Mouse (Mus musculus): ENCODE results near the gene Mfap4. TPM values are rescaled to one million over a fixed set of nuclear protein-coding genes. Genes with fewer than 3 reads are reported as not detected.

Mfap4 gene
- 47.4 and 55.0 TPM in 2 replicates for polyA plus RNA-seq (2015; fragmentation: Nextera tagmentation; extraction: Ambion mirVana)

- peaks cover 56% of the 10 kb centered on the region for H3K4me1 ChIP-seq (replicated peaks; ENCODE audit: control insufficient read depth, insufficient read depth, low read length)
- 2% methylated on average over 19 of the region's 20 CpGs for WGBS
Observed at GRCm38 (mm10) chr11:61484613-61485540, at the start of gene Mfap4. Mfap4 (plus strand) TSS chr11:61485431.

GRCm38 (mm10) chr11:61436298-61436697 is 48.9 kb upstream of the Mfap4 start:
- no peak overlapping the region for H3K9ac ChIP-seq (replicated peaks; ENCODE audit: low read depth, low read length)
- H3K4me3 ChIP-seq (replicated peaks; ENCODE audit: low read length), result no peak overlapping the region
- WGBS, result 82% methylated on average over 2 of the region's 2 CpGs
- no peak overlapping the region for H3K27ac ChIP-seq (ENCODE audit: low read length)
- no peaks in the 10 kb centered on the region for H3K4me1 ChIP-seq (replicated peaks; ENCODE audit: control insufficient read depth, insufficient read depth, low read length)
- no peaks in the 10 kb centered on the region for H3K27me3 ChIP-seq (replicated peaks; ENCODE audit: control insufficient read depth, insufficient read depth, low read length)
- no peak overlapping the region for H3K4me2 ChIP-seq (ENCODE audit: low read length)
- no peaks in the 10 kb centered on the region for H3K9me3 ChIP-seq (ENCODE audit: control insufficient read depth, low read length)
- ATAC-seq, result no peak
- H3K36me3 ChIP-seq (ENCODE audit: control insufficient read depth, insufficient read depth), result no peaks in the 10 kb centered on the region

More at GRCm38 (mm10) chr11:61484613-61485540, at the start of gene Mfap4:
- Histone ChIP-seq H3K9ac (replicated peaks; ENCODE audit: low read depth, low read length) (peak within 1 kb of the TSS; percentile 48), H3K9me3 (ENCODE audit: control insufficient read depth, low read length) (no peaks in the 10 kb centered on the region), H3K36me3 (ENCODE audit: control insufficient read depth, insufficient read depth) (peaks cover 12% of the 10 kb centered on the region), H3K27ac (ENCODE audit: low read length) (peak within 1 kb of the TSS; percentile 98), H3K4me2 (ENCODE audit: low read length) (peak within 1 kb of the TSS; percentile 38), H3K4me3 (replicated peaks; ENCODE audit: low read length) (0 out of 2 replicates have a peak within 1 kb of the TSS, but pooled peaks have one; percentile 4), H3K27me3 (replicated peaks; ENCODE audit: control insufficient read depth, insufficient read depth, low read length) (no peaks in the 10 kb centered on the region)
- ATAC-seq, result peak; percentile 89

GRCm38 (mm10) chr11:61439170-61439569 is 46.1 kb upstream of the Mfap4 start:
- 74% methylated on average over 3 of the region's 3 CpGs for WGBS
- no peak for ATAC-seq
- H3K9me3 ChIP-seq (ENCODE audit: control insufficient read depth, low read length), result no peaks in the 10 kb centered on the region

GRCm38 (mm10) chr11:61440416-61440815 is 44.8 kb upstream of the Mfap4 start:
- ATAC-seq, result no peak
- 94% methylated on average over 4 of the region's 4 CpGs for whole genome bisulfite sequencing

More at GRCm38 (mm10) chr11:61439170-61439569, 46.1 kb upstream of the Mfap4 start:
- H3K4me2 ChIP-seq (ENCODE audit: low read length), result no peak overlapping the region
- H3K4me1 ChIP-seq (replicated peaks; ENCODE audit: control insufficient read depth, insufficient read depth, low read length), result no peaks in the 10 kb centered on the region
- no peak overlapping the region for H3K4me3 ChIP-seq (replicated peaks; ENCODE audit: low read length)
- no peak overlapping the region for H3K9ac ChIP-seq (replicated peaks; ENCODE audit: low read depth, low read length)
- no peaks in the 10 kb centered on the region for H3K27me3 ChIP-seq (replicated peaks; ENCODE audit: control insufficient read depth, insufficient read depth, low read length)
- H3K27ac ChIP-seq (ENCODE audit: low read length), result no peak overlapping the region
- H3K36me3 ChIP-seq (ENCODE audit: control insufficient read depth, insufficient read depth), result no peaks in the 10 kb centered on the region

GRCm38 (mm10) chr11:61441670-61442069 is 43.6 kb upstream of the Mfap4 start:
- Histone ChIP-seq H3K27ac (ENCODE audit: low read length) (no peak overlapping the region), H3K4me1 (replicated peaks; ENCODE audit: control insufficient read depth, insufficient read depth, low read length) (no peaks in the 10 kb centered on the region), H3K36me3 (ENCODE audit: control insufficient read depth, insufficient read depth) (no peaks in the 10 kb centered on the region), H3K4me3 (replicated peaks; ENCODE audit: low read length) (no peak overlapping the region), H3K9me3 (ENCODE audit: control insufficient read depth, low read length) (no peaks in the 10 kb centered on the region), H3K4me2 (ENCODE audit: low read length) (no peak overlapping the region), H3K27me3 (replicated peaks; ENCODE audit: control insufficient read depth, insufficient read depth, low read length) (no peaks in the 10 kb centered on the region), H3K9ac (replicated peaks; ENCODE audit: low read depth, low read length) (no peak overlapping the region)
- WGBS, result 83% methylated on average over 7 of the region's 7 CpGs
- no peak for ATAC-seq

More at GRCm38 (mm10) chr11:61440416-61440815, 44.8 kb upstream of the Mfap4 start:
- Histone ChIP-seq H3K36me3 (ENCODE audit: control insufficient read depth, insufficient read depth) (no peaks in the 10 kb centered on the region), H3K9me3 (ENCODE audit: control insufficient read depth, low read length) (no peaks in the 10 kb centered on the region), H3K9ac (replicated peaks; ENCODE audit: low read depth, low read length) (no peak overlapping the region), H3K27ac (ENCODE audit: low read length) (no peak overlapping the region), H3K27me3 (replicated peaks; ENCODE audit: control insufficient read depth, insufficient read depth, low read length) (no peaks in the 10 kb centered on the region), H3K4me1 (replicated peaks; ENCODE audit: control insufficient read depth, insufficient read depth, low read length) (no peaks in the 10 kb centered on the region), H3K4me2 (ENCODE audit: low read length) (no peak overlapping the region), H3K4me3 (replicated peaks; ENCODE audit: low read length) (no peak overlapping the region)

GRCm38 (mm10) chr11:61443807-61444206 is 41.4 kb upstream of the Mfap4 start:
- Histone ChIP-seq H3K4me1 (replicated peaks; ENCODE audit: control insufficient read depth, insufficient read depth, low read length) (peaks cover 10% of the 10 kb centered on the region), H3K9ac (replicated peaks; ENCODE audit: low read depth, low read length) (no peak overlapping the region), H3K27me3 (replicated peaks; ENCODE audit: control insufficient read depth, insufficient read depth, low read length) (no peaks in the 10 kb centered on the region), H3K36me3 (ENCODE audit: control insufficient read depth, insufficient read depth) (no peaks in the 10 kb centered on the region), H3K27ac (ENCODE audit: low read length) (no peak overlapping the region), H3K4me3 (replicated peaks; ENCODE audit: low read length) (no peak overlapping the region), H3K4me2 (ENCODE audit: low read length) (no peak overlapping the region), H3K9me3 (ENCODE audit: control insufficient read depth, low read length) (no peaks in the 10 kb centered on the region)
- ATAC-seq, result no peak
- WGBS, result 86% methylated on average over 6 of the region's 6 CpGs

- Histone ChIP-seq H3K4me1 (replicated peaks; ENCODE audit: control insufficient read depth, insufficient read depth, low read length) (peaks cover 27% of the 10 kb centered on the region), H3K27ac (ENCODE audit: low read length) (no peak overlapping the region), H3K27me3 (replicated peaks; ENCODE audit: control insufficient read depth, insufficient read depth, low read length) (no peaks in the 10 kb centered on the region), H3K9ac (replicated peaks; ENCODE audit: low read depth, low read length) (no peak overlapping the region), H3K4me2 (ENCODE audit: low read length) (no peak overlapping the region), H3K36me3 (ENCODE audit: control insufficient read depth, insufficient read depth) (no peaks in the 10 kb centered on the region), H3K4me3 (replicated peaks; ENCODE audit: low read length) (no peak overlapping the region), H3K9me3 (ENCODE audit: control insufficient read depth, low read length) (no peaks in the 10 kb centered on the region)
- ATAC-seq, result no peak
- WGBS, result 85% methylated on average over 8 of the region's 8 CpGs
Observed at GRCm38 (mm10) chr11:61447296-61447695, 37.9 kb upstream of the Mfap4 start.

- Histone ChIP-seq H3K9me3 (ENCODE audit: control insufficient read depth, low read length) (no peaks in the 10 kb centered on the region), H3K4me1 (replicated peaks; ENCODE audit: control insufficient read depth, insufficient read depth, low read length) (peaks cover 33% of the 10 kb centered on the region), H3K4me3 (replicated peaks; ENCODE audit: low read length) (no peak overlapping the region), H3K27ac (ENCODE audit: low read length) (no peak overlapping the region; the same call in 1 of the 2 replicates), H3K9ac (replicated peaks; ENCODE audit: low read depth, low read length) (no peak overlapping the region), H3K36me3 (ENCODE audit: control insufficient read depth, insufficient read depth) (no peaks in the 10 kb centered on the region), H3K4me2 (ENCODE audit: low read length) (no peak overlapping the region), H3K27me3 (replicated peaks; ENCODE audit: control insufficient read depth, insufficient read depth, low read length) (no peaks in the 10 kb centered on the region)
- 25% methylated on average over 5 of the region's 5 CpGs for WGBS
- no peak; the same call in 1 of the 2 replicates for ATAC-seq
Observed at GRCm38 (mm10) chr11:61448041-61448440, 37.2 kb upstream of the Mfap4 start.

- Histone ChIP-seq H3K9me3 (ENCODE audit: control insufficient read depth, low read length) (no peaks in the 10 kb centered on the region), H3K27me3 (replicated peaks; ENCODE audit: control insufficient read depth, insufficient read depth, low read length) (no peaks in the 10 kb centered on the region), H3K4me2 (ENCODE audit: low read length) (no peak overlapping the region), H3K4me1 (replicated peaks; ENCODE audit: control insufficient read depth, insufficient read depth, low read length) (peaks cover 38% of the 10 kb centered on the region), H3K27ac (ENCODE audit: low read length) (peak overlapping the region; percentile 73), H3K4me3 (replicated peaks; ENCODE audit: low read length) (no peak overlapping the region), H3K9ac (replicated peaks; ENCODE audit: low read depth, low read length) (no peak overlapping the region), H3K36me3 (ENCODE audit: control insufficient read depth, insufficient read depth) (no peaks in the 10 kb centered on the region)
- WGBS, result 29% methylated on average over 9 of the region's 9 CpGs
- ATAC-seq, result peak; percentile 80
Observed at GRCm38 (mm10) chr11:61448599-61449225, 36.5 kb upstream of the Mfap4 start.

Data from forebrain, embryonic 16.5 days (tissue).